Mouse (Mus musculus): ENCODE data around the gene Mki67. TPM values are rescaled to one million over a fixed set of nuclear protein-coding genes. Genes with fewer than 3 reads are reported as not detected.
"Not testable (repeated sequence)": the region's sequence is repeated elsewhere in the genome, so short reads cannot be mapped to it uniquely, and the experiment has no call there.

Mki67 gene
- polyA plus RNA-seq, 1 experiment from 2014 or later, result 2.8 TPM

- no peaks in the 10 kb centered on the region for H3K9me3 ChIP-seq (ENCODE audit: low read length)
Measured at GRCm38 (mm10) chr7:135698362-135698761, 17.8 kb downstream of the Mki67 start.

GRCm38 (mm10) chr7:135697021-135697740, 19.0 kb downstream of the Mki67 start:
- not testable (repeated sequence) for H3K36me3 ChIP-seq (ENCODE audit: insufficient read depth, low read length); H3K4me2 ChIP-seq (replicated peaks; ENCODE audit: low read depth, low read length); H3K9me3 ChIP-seq (ENCODE audit: low read length); H3K4me3 ChIP-seq (ENCODE audit: low read depth, low read length); H3K27me3 ChIP-seq (replicated peaks; ENCODE audit: insufficient read depth, low read length); H3K4me1 ChIP-seq (ENCODE audit: insufficient read depth, low read depth, low read length); H3K9ac ChIP-seq (replicated peaks; ENCODE audit: low read depth)
- H3K27ac ChIP-seq (ENCODE audit: low read length), result 0 out of 2 replicates have a peak overlapping the region, but pooled peaks have one; percentile 2
- ATAC-seq (peak; percentile 67), DNase-seq (ENCODE audit: low spot score) (peak; percentile 42)
- WGBS, result 65% methylated on average over 5 of the region's 5 CpGs

More at GRCm38 (mm10) chr7:135698362-135698761, 17.8 kb downstream of the Mki67 start:
- DNase-seq (ENCODE audit: low spot score) (no peak), ATAC-seq (no peak)
- no peaks in the 10 kb centered on the region for H3K27me3 ChIP-seq (replicated peaks; ENCODE audit: insufficient read depth, low read length)
- no peak overlapping the region for H3K4me3 ChIP-seq (ENCODE audit: low read depth, low read length)
- H3K9ac ChIP-seq (replicated peaks; ENCODE audit: low read depth), result no peak overlapping the region
- no peak overlapping the region for H3K4me2 ChIP-seq (replicated peaks; ENCODE audit: low read depth, low read length)
- TF ChIP-seq EP300 (IDR thresholded peaks at IDR 0.05) (no peak), CTCF (IDR thresholded peaks at IDR 0.05) (no peak)
- H3K27ac ChIP-seq (ENCODE audit: low read length), result peak overlapping the region; percentile 2
- WGBS, result 98% methylated on average over 2 of the region's 2 CpGs
- H3K4me1 ChIP-seq (ENCODE audit: insufficient read depth, low read depth, low read length), result no peaks in the 10 kb centered on the region; the same call in 1 of the 2 replicates
- H3K36me3 ChIP-seq (ENCODE audit: insufficient read depth, low read length), result no peaks in the 10 kb centered on the region

GRCm38 (mm10) chr7:135696127-135696526, 20.0 kb downstream of the Mki67 start:
- H3K4me2 ChIP-seq (replicated peaks; ENCODE audit: low read depth, low read length), result no peak overlapping the region
- H3K4me3 ChIP-seq (ENCODE audit: low read depth, low read length), result no peak overlapping the region
- WGBS, result 73% methylated on average over 4 of the region's 4 CpGs
- no peak; the same call in 1 of the 2 replicates for ATAC-seq
- no peak for DNase-seq (ENCODE audit: low spot score)
- no peaks in the 10 kb centered on the region for H3K27me3 ChIP-seq (replicated peaks; ENCODE audit: insufficient read depth, low read length)
- no peak for TF ChIP-seq EP300 (IDR thresholded peaks at IDR 0.05)
- no peak for TF ChIP-seq CTCF (IDR thresholded peaks at IDR 0.05)
- H3K36me3 ChIP-seq (ENCODE audit: insufficient read depth, low read length), result no peaks in the 10 kb centered on the region
- no peaks in the 10 kb centered on the region; the same call in 1 of the 2 replicates for H3K4me1 ChIP-seq (ENCODE audit: insufficient read depth, low read depth, low read length)
- H3K9ac ChIP-seq (replicated peaks; ENCODE audit: low read depth), result no peak overlapping the region
- no peaks in the 10 kb centered on the region for H3K9me3 ChIP-seq (ENCODE audit: low read length)
- H3K27ac ChIP-seq (ENCODE audit: low read length), result 0 out of 2 replicates have a peak overlapping the region, but pooled peaks have one; percentile 12

- no peaks in the 10 kb centered on the region for H3K36me3 ChIP-seq (ENCODE audit: insufficient read depth, low read length)
- no peak overlapping the region for H3K4me3 ChIP-seq (ENCODE audit: low read depth, low read length)
- no peak for TF ChIP-seq CTCF (IDR thresholded peaks at IDR 0.05)
- TF ChIP-seq EP300 (IDR thresholded peaks at IDR 0.05), result no peak
- 97% methylated on average over 5 of the region's 5 CpGs for WGBS
- H3K4me1 ChIP-seq (ENCODE audit: insufficient read depth, low read depth, low read length), result no peaks in the 10 kb centered on the region; the same call in 1 of the 2 replicates
- H3K9me3 ChIP-seq (ENCODE audit: low read length), result no peaks in the 10 kb centered on the region
- H3K4me2 ChIP-seq (replicated peaks; ENCODE audit: low read depth, low read length), result no peak overlapping the region
- H3K27ac ChIP-seq (ENCODE audit: low read length), result no peak overlapping the region
- no peak for ATAC-seq
- H3K27me3 ChIP-seq (replicated peaks; ENCODE audit: insufficient read depth, low read length), result no peaks in the 10 kb centered on the region
- no peak overlapping the region for H3K9ac ChIP-seq (replicated peaks; ENCODE audit: low read depth)
- DNase-seq (ENCODE audit: low spot score), result no peak
Measured at GRCm38 (mm10) chr7:135694796-135695195, 21.4 kb downstream of the Mki67 start.

GRCm38 (mm10) chr7:135694130-135694529, 22.0 kb downstream of the Mki67 start:
- DNase-seq (ENCODE audit: low spot score), result no peak

GRCm38 (mm10) chr7:135691941-135692340, 24.2 kb downstream of the Mki67 start:
- TF ChIP-seq CTCF (IDR thresholded peaks at IDR 0.05) (no peak), EP300 (IDR thresholded peaks at IDR 0.05) (no peak)
- ATAC-seq (no peak), DNase-seq (ENCODE audit: low spot score) (no peak)
- Histone ChIP-seq H3K4me2 (replicated peaks; ENCODE audit: low read depth, low read length) (no peak overlapping the region), H3K4me1 (ENCODE audit: insufficient read depth, low read depth, low read length) (no peaks in the 10 kb centered on the region), H3K27me3 (replicated peaks; ENCODE audit: insufficient read depth, low read length) (no peaks in the 10 kb centered on the region), H3K9me3 (ENCODE audit: low read length) (no peaks in the 10 kb centered on the region), H3K4me3 (ENCODE audit: low read depth, low read length) (no peak overlapping the region), H3K9ac (replicated peaks; ENCODE audit: low read depth) (no peak overlapping the region), H3K27ac (ENCODE audit: low read length) (no peak overlapping the region), H3K36me3 (ENCODE audit: insufficient read depth, low read length) (no peaks in the 10 kb centered on the region)
- WGBS, result 94% methylated on average over 5 of the region's 5 CpGs

More at GRCm38 (mm10) chr7:135694130-135694529, 22.0 kb downstream of the Mki67 start:
- Histone ChIP-seq H3K4me2 (replicated peaks; ENCODE audit: low read depth, low read length) (no peak overlapping the region), H3K4me3 (ENCODE audit: low read depth, low read length) (no peak overlapping the region), H3K36me3 (ENCODE audit: insufficient read depth, low read length) (no peaks in the 10 kb centered on the region), H3K27ac (ENCODE audit: low read length) (no peak overlapping the region), H3K9ac (replicated peaks; ENCODE audit: low read depth) (no peak overlapping the region), H3K9me3 (ENCODE audit: low read length) (no peaks in the 10 kb centered on the region), H3K4me1 (ENCODE audit: insufficient read depth, low read depth, low read length) (no peaks in the 10 kb centered on the region; the same call in 1 of the 2 replicates), H3K27me3 (replicated peaks; ENCODE audit: insufficient read depth, low read length) (no peaks in the 10 kb centered on the region)
- no peak for ATAC-seq
- WGBS, result 85% methylated on average over 4 of the region's 4 CpGs
- no peak for TF ChIP-seq CTCF (IDR thresholded peaks at IDR 0.05)
- TF ChIP-seq EP300 (IDR thresholded peaks at IDR 0.05), result no peak

All from lung, postnatal 0 days (tissue).